ENCODE assay signal across 9 mouse cellular contexts in genomic region chr7:27332353-27333199, GRCm38 (mm10). TPM values are rescaled to one million over a fixed set of nuclear protein-coding genes. Genes with fewer than 3 reads are reported as not detected.
DNase-seq lines count a peak whose midpoint lies in the region; ATAC-seq and TF ChIP-seq lines count a peak whose summit lies in the region.
"Had no signal": no experiment of that assay in that cellular context is flagged by ENCODE, and none has a peak within 500 bp of the region (broad histone marks: within the 10 kb centered on the region; RNA-seq: fewer than 3 reads in every experiment).

No protein-coding gene starts in this region.

- peaks cover 3% of the 10 kb centered on the region; the same call in 1 of the 2 replicates for H3K4me1 ChIP-seq in embryonic fibroblast, embryonic 13.5 days (ENCODE audit: control insufficient read depth, insufficient read depth, low read length)
- H3K4me1 ChIP-seq in heart, embryonic 15.5 days (replicated peaks) = peaks cover 80% of the 10 kb centered on the region
- peaks cover 73% of the 10 kb centered on the region for H3K4me1 ChIP-seq in neural tube, embryonic 15.5 days

- peaks cover 89% of the 10 kb centered on the region for H3K27me3 ChIP-seq in heart, embryonic 15.5 days
- peaks cover 97% of the 10 kb centered on the region for H3K27me3 ChIP-seq in neural tube, embryonic 15.5 days (replicated peaks)

- peak; percentile 73 for TF ChIP-seq POLR2A in embryonic fibroblast, embryonic 13.5 days (IDR thresholded peaks at IDR 0.05; ENCODE audit: low read depth, low read length)

- H3K9ac ChIP-seq in heart, embryonic 15.5 days = peak overlapping the region; percentile 75
- peak overlapping the region; percentile 48; the same call in 1 of the 2 replicates for H3K9ac ChIP-seq in neural tube, embryonic 15.5 days (replicated peaks)

- 2% methylated on average over 30 of the region's 39 CpGs for WGBS in heart, embryonic 15.5 days
- 2% methylated on average over 35 of the region's 39 CpGs for WGBS in neural tube, embryonic 15.5 days

- no peak for ATAC-seq in heart, embryonic 15.5 days (replicated peaks; ENCODE audit: insufficient number of reproducible peaks, insufficient read depth, low FRiP score, low read depth)
- no peak for ATAC-seq in neural tube, embryonic 15.5 days (ENCODE audit: low FRiP score)

- no peaks in the 10 kb centered on the region for H3K9me3 ChIP-seq in heart, embryonic 15.5 days (replicated peaks)
- no peaks in the 10 kb centered on the region for H3K9me3 ChIP-seq in neural tube, embryonic 15.5 days (replicated peaks)

- peak overlapping the region; percentile 74 for H3K27ac ChIP-seq in embryonic fibroblast, embryonic 13.5 days (ENCODE audit: insufficient read depth, low read length)
- H3K27ac ChIP-seq in heart, embryonic 15.5 days = peak overlapping the region; percentile 89
- no peak overlapping the region for H3K27ac ChIP-seq in neural tube, embryonic 15.5 days (replicated peaks)

- peak overlapping the region; percentile 91 for H3K4me2 ChIP-seq in heart, embryonic 15.5 days
- peak overlapping the region; percentile 97 for H3K4me2 ChIP-seq in neural tube, embryonic 15.5 days

- TF ChIP-seq CTCF in embryonic fibroblast, embryonic 13.5 days (IDR thresholded peaks at IDR 0.05; ENCODE audit: borderline replicate concordance, insufficient read depth, low read length) = peak; percentile 51

- DNase-seq in CD4-positive, CD25-positive, alpha-beta regulatory T cell, adult 2 months (ENCODE audit: low read depth, low spot score) = peak; percentile 93
- peak; percentile 57 to 70 for DNase-seq in adrenal gland, postnatal 4 days (ENCODE audit: low spot score in 2 of 2)
- DNase-seq in kidney, postnatal 14 days = peak; percentile 91
- peak; percentile 89 to 91 for DNase-seq in lung, adult 18-20 months
- DNase-seq in testis, postnatal 14 days (ENCODE audit: low spot score) = peak; percentile 82

- H3K4me3 ChIP-seq in embryonic fibroblast, embryonic 13.5 days (ENCODE audit: insufficient read depth, low read length) = peak overlapping the region; percentile 39
- peak overlapping the region; percentile 64 for H3K4me3 ChIP-seq in heart, embryonic 15.5 days
- H3K4me3 ChIP-seq in neural tube, embryonic 15.5 days (replicated peaks) = peak overlapping the region; percentile 47

- H3K36me3 ChIP-seq in heart, embryonic 15.5 days = no peaks in the 10 kb centered on the region
- H3K36me3 ChIP-seq in neural tube, embryonic 15.5 days = no peaks in the 10 kb centered on the region

RNA-seq across cellular contexts. Expression of gene Ltbp4, which starts 4.9 kb away (rescaled TPM):
- total RNA-seq in adrenal gland, postnatal 4 days (2021) = 100 to 1,000 TPM in 1 of 2 experiments, 10 to 100 TPM in 1; 95.4 to 102 TPM
- polyA plus RNA-seq in embryonic fibroblast, embryonic 13.5 days (2011; ENCODE audit: insufficient read length, low read depth, missing spikeins) = 46.5 and 50.6 TPM in 2 replicates
- 61.7 and 99.9 TPM in 2 replicates for polyA plus RNA-seq in heart, embryonic 15.5 days (2015; fragmentation: Nextera tagmentation; extraction: Ambion mirVana)
- 10.7 and 17.8 TPM in 2 replicates for polyA plus RNA-seq in neural tube, embryonic 15.5 days (2015; fragmentation: Nextera tagmentation; extraction: Ambion mirVana)

RNA-seq across cellular contexts. Expression of gene Shkbp1, which starts 23.2 kb away (rescaled TPM):
- total RNA-seq in adrenal gland, postnatal 4 days (2021) = 10 to 100 TPM; 22.9 to 31.7 TPM
- polyA plus RNA-seq in embryonic fibroblast, embryonic 13.5 days (2011; ENCODE audit: insufficient read length, low read depth, missing spikeins) = 35.9 and 41.2 TPM in 2 replicates
- 19.8 and 29.4 TPM in 2 replicates for polyA plus RNA-seq in heart, embryonic 15.5 days (2015; fragmentation: Nextera tagmentation; extraction: Ambion mirVana)
- 28.9 and 33.4 TPM in 2 replicates for polyA plus RNA-seq in neural tube, embryonic 15.5 days (2015; fragmentation: Nextera tagmentation; extraction: Ambion mirVana)

RNA-seq across cellular contexts. Expression of gene Gm20479, which starts 24.6 kb away (rescaled TPM):
- 1 to 10 TPM in 1 of 2 experiments, not detected in 1; 2.5 TPM for total RNA-seq in adrenal gland, postnatal 4 days (2021)
- polyA plus RNA-seq in embryonic fibroblast, embryonic 13.5 days (2011; ENCODE audit: insufficient read length, low read depth, missing spikeins) = 6.2 TPM in 1 of 2 replicates, not detected in the other
- 0.34 TPM in 1 of 2 replicates, not detected in the other for polyA plus RNA-seq in heart, embryonic 15.5 days (2015; fragmentation: Nextera tagmentation; extraction: Ambion mirVana)
- polyA plus RNA-seq in neural tube, embryonic 15.5 days (2015; fragmentation: Nextera tagmentation; extraction: Ambion mirVana) = not detected in 2 replicates
- polyA plus RNA-seq: frontal cortex, adult 2 months had no signal
